Mouse (Mus musculus) cerebellum, adult 11 months (tissue): ENCODE measurements around the gene Decr2.
"Not testable (repeated sequence)": the region's sequence is repeated elsewhere in the genome, so short reads cannot be mapped to it uniquely, and the experiment has no call there.

Experiments
- DNase-seq: peaks from one replicate; pipeline ENCODE4 v3.0.0; 2022

The Decr2 gene

DNA sequence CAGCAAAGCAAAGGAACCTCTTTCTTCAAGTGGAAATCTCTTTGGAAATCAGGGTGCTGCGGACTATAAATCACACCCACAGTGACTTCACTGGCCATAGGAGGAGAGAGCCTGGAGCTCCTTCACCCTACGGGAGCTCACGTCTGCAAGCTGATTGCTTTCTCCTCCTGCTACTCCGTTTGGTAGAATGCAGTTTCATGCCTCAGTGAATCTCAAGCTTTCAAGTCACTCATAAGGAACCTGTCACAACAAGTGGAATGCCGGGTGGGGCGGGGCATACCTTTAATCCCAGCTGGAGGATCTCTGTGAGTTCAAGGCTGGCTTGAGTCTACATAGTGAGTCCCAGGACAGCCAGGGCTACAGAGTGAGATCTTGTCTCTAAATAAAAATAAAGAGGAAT, 35.0 kb downstream of the Decr2 start:
- no peak for DNase-seq

DNA sequence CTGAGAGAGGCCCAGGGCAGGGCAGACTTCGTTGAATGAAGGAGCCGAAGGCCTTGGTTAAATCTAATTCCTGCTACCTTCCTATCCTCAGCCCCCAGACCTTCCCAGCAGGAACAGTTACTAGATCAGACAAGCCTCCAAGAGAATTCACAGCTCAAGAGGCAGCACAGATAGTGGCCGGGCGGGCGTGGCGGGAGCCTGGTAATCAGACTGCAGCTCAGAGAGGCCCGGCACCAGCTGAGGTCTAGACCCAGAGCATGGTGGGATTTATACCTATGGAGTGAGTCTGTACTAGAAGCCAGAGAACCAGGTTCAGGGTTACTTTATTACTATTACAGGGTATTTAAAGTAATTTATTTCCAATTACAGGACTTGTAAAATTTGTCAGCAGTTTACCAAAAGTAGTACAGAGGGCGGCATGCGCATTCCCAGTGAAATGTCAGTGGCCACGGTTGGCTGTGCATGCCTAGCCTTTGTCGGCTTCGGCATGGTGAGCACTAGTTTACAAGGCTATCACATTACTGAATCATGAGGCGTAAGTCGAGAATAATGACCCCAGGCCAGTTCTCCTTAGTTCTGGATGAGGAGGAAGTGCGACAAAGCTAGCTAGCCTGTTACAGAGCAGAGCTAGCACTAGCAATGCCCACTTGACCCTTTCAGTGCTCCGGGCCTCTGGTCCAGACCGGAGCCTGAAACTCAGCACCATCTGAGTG, 35.8 kb downstream of the Decr2 start:
- DNase-seq = no peak

DNA sequence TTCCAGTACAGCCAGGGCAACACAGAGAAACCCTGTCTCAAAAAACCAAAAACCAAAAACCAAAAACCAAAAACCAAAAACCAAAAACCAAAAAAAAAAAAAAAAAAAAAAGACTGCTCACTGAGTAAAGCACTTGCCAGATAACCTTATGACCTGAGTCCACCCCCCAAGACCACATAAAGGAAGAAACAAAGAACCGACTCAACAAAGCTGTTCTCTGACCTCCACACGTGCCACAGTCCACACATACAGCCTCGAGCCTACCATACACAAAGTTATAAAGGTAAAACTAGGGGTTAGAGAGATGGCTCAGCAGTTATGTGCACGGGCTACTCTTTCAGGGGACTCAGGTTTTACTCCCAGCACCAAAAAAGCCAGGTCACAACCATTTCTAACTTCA, 37.4 kb downstream of the Decr2 start:
- no peak for DNase-seq

DNA sequence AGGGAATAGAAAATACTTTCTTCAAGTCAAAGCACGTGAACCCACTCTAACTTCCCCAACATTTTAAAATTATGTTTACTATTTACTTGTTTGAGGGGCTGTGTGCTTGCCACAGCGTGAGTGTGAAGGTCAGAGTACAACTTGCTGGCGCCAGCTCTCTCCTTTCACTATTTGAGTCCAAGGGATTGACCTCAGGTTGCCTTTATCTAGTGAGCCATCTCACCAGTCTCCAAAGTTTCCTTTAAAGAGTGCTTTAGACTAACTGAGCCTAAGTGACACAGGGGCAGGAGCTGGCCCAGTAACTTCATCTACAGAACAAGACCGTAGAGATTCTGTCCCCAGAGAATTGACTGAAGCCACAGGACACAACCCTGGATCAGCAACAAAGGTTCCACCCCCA, 38.1 kb downstream of the Decr2 start:
- no peak for DNase-seq

DNA sequence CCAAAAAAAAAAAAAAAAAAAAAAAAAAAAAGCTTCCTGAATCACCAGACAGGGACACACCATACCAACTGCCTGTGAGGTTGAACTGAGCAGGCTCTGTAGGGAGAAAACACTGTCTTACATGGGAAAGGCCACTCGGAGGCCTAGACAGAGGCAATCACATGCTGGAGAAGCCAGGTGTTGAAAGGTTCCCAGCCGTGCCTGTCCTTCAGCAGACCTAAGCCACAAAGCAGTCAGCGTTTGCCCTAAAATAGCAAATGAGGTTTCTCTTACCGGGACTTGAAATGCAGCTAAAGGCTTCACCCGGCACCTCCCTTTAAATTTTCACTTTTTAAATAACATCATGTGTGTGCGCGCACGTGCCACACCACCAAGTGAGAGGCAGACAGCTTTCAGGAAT, 42.0 kb downstream of the Decr2 start:
- no peak for DNase-seq

DNA sequence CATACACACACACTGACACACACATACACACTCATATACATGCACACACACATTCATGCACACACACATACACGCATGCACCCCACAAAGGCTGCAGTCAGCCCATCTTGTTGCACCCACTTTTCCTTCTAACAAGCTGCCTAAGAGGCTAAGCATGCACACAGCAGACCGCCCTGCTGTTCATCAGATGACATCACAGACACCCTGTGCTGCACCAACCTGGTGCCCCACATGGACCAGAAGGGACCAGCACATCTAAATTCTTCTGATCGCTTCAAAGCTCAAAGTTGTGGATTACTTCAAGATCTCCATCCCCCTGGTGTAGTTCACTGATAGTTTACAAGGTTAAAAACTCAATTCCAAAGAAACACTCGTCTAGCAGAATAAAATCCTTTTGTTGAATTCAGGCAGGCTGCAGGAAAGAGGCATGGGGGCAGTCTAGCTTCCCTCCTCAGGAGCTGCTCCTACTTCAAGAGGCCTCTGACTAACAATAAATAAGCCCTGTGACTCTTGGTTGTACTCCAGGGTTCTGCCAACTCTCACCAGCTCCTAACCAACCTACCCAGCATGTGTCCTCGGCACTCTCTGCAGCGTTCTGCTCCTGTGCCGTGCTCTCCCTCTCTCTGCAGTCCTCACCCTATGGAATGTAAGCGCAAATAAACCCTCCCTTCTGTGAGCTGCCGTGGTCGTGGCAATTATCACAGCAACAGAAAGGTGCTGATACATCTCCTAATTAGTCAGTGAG, 43.7 kb downstream of the Decr2 start:
- DNase-seq = peak; percentile 54

DNA sequence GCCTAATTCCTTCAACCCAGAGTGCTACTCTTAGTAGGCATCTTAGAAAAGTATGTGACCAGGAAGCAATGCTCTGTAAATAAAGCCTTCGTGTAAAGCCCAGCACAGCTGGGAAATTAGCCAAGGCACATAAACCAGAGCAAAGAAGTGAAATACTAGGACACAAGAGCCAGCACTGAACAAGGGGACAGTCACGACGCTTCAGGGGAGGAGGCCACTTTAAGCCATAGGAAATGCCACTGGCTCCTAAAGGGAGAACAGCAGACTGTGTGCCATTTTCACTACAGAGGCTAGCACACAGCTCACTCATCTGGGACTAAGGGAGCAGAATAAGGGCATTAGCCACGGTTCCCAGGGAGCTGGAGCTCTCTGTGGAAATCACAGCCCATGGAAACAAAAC, 44.9 kb downstream of the Decr2 start:
- DNase-seq = no peak

DNA sequence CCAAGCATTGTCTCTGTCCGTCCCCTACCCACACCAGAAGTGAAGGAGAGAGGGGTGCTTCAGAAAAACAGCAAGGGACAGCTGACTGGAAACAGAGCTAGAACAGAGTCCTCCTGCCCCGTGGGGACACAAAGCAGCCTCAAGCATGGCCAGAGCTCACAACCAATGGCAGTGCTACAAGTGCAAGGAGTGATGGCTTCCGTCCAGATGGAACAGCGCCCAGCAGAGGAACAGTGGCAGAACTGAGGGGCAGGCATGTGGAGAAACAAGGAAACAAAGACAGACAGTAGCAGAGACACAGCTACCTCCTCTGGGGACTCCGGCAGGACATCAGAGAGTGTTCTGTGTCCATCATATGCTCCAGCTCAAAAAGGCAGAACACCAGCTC, 46.9 kb downstream of the Decr2 start:
- DNase-seq = peak; percentile 86

DNA sequence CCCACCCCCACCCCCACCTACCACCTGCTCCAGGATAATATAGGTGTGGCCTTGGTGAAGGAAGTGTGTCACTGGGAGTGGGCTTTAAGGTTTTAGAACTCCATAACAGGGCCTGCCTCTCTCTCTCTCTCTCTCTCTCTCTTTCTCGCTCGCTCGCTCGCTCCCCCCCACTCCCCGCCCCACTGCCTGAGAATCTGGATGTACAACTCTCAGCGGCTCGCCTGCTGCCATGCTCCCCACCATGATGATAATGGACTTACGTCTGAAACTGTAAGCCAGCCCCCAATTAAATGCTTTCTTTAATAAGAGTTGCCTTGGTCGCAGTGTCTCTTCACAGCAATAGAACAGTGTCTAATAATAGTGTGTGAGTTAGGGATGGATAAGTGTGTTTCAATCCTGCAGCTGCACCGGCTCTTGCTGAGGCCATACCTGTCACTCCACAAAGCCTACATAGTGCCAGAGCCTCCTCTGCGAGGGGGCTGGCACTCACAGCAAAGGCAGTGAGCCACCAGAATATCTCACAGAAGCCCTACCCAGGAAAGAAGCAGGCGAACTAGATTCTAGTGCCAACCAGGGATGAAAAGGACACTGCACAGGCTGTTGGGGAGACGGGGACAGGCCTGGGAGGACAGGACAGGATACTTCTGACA, 47.4 kb downstream of the Decr2 start:
- peak; percentile 47 for DNase-seq

DNA sequence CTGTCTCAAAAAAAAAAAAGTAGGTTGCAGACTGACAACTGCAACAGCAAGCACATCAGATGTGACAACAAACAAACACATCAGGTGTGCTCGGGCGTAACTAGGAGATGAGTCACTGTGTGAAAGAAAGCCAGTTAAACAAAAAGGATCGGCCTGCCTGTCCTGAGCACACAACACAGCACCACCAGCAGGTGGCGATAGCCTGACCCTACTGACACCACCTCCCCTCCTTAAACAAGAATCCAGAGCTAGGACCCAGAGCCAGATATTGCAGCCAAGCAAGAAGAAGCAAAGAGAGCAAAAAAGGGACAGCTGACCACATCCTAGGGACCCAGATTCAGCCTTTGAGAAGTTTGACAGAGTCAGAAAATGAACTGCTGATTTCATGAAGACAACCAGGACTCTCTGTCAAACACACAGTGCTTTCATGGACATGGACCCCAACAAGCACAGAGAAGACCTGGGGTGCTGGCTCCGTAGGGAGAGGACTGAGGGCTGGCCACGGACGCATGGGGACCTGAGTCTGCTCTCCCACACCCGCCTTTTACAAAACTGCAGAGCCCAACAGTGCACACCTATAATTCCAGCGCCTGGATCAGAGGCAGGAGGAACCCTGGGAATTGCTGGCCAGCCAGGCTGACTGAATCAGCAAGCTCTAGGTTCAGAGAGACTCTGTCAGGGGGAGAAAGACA, 48.9 kb downstream of the Decr2 start:
- DNase-seq = peak; percentile 66

DNA sequence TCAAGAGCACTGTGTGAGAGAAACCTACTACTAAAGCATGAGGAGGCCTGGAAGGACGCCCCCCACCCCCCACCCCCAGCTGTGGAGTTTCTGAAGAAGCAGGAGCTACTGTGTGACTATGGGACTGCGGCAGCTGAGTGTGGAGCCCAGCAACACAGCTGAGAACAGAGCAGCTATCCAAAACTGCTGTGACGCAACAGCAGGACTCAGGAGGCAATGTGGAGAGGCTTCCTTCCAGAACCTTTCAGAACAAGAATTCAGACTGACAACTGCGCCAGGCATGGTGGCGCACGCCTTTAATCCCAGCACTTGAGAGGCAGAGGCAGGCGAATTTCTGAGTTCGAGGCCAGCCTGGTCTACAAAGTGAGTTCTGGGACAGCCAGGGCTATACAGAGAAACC, 49.4 kb downstream of the Decr2 start:
- not testable (repeated sequence) for DNase-seq

DNA sequence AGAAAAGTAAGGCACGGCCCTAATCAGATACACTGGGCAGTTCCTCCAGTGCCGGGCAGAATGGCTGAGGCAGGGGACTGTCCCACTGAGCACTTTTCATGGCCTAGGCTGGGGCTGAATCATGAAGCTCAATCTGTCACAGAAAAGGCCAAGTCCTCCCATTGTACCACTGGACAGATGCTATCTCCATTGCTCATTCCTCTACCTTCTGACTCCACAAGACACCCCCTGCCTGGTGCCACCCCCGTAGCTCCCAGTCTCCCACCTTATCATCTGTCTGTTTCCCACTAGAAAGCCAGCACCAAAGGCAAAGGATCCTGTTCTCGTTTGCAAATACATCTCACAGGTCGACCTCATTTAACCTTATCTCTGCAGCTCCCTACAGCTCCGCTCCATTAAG, 58.1 kb downstream of the Decr2 start:
- no peak for DNase-seq

DNA sequence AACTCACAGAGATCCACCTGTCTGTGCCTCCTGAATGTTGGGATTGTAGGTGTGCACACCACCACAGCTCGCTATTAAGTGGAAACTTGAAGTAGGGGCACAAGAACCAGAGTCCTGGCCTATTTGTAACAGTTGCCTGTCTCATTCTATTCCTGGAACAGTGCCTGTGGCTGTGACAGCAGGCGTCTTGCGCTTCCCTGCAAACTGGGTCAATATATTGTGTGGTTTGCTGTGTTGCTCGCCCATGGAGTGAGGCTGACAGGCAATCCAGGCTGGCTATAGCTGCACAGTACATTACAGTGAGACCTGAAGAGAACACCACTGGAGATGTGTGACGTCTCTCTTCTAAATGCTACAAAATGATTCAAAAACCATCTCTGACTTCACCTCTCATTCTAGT, 58.6 kb downstream of the Decr2 start:
- peak; percentile 75 for DNase-seq
